Mouse (Mus musculus): ENCODE measurements around the gene Spocd1. TPM values are rescaled to one million over a fixed set of nuclear protein-coding genes. Genes with fewer than 3 reads are reported as not detected.

The Spocd1 gene
- polyA plus RNA-seq, 1 experiment from 2014 or later, result not detected

- Histone ChIP-seq H3K9ac (ENCODE audit: low read length) (no peak overlapping the region), H3K27me3 (ENCODE audit: control insufficient read depth, insufficient read depth, low read length) (no peaks in the 10 kb centered on the region)
- 64% methylated on average over 4 of the region's 4 CpGs for WGBS
Observed at GRCm38 (mm10) chr4:129977256-129977655, 48.2 kb downstream of the Spocd1 start.

DNA sequence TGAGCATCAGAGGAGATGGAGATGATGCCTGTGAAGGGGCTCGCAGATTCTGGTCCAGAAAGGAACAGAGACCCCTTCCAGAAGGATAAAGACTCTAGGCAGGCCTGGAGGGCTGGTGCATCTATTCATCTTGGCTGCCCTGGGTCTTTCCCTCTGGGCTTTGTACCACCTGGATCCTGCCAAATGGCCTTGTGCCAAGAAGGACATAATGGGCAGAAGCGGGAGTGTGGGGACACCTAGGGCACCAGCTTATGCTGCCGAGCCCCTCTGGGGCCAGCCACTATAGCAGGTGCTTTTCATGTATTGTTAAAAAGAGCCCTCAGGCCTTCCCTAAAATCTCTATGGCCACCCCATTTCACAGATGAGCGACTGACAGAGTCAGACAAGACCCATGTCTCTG, 49.2 kb downstream of the Spocd1 start:
- WGBS, result 75% methylated on average over 4 of the region's 4 CpGs

More at GRCm38 (mm10) chr4:129977256-129977655, 48.2 kb downstream of the Spocd1 start:
- DNase-seq (ENCODE audit: low spot score) (no peak), ATAC-seq (ENCODE audit: insufficient read depth, low FRiP score, low TSS enrichment) (no peak)
- Histone ChIP-seq H3K4me1 (ENCODE audit: control insufficient read depth, insufficient read depth, low read length) (0 out of 2 replicates have a peak, but pooled peaks cover 5% of the 10 kb centered on the region), H3K27ac (ENCODE audit: low read depth, low read length) (no peak overlapping the region), H3K4me3 (ENCODE audit: low read depth, low read length) (no peak overlapping the region), H3K9me3 (ENCODE audit: control insufficient read depth, low read length) (no peaks in the 10 kb centered on the region), H3K36me3 (ENCODE audit: control insufficient read depth, insufficient read depth, low read length) (no peaks in the 10 kb centered on the region), H3K4me2 (ENCODE audit: low read depth) (no peak overlapping the region)

DNA sequence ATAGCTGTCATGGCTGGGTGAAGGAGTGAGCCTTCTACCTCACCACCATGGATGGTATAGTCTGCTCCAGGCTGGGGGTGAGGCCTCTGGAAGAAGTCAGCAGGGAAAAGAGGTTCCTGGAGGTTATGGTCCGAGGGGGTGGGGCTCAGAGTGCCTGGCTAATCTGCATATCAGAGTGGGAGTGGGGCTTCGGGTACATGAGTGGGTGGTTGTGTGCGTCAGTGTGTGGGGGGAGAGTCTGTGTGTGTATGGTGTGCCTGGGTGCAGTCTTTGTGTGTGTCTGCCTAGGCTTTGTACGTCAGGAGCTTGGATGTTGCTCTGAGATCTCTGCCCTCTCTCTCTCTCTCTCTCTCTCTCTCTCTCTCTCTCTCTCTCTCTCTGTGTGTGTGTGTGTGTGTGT, 49.9 kb downstream of the Spocd1 start:
- Histone ChIP-seq H3K4me1 (ENCODE audit: control insufficient read depth, insufficient read depth, low read length) (peaks cover 16% of the 10 kb centered on the region; the same call in 1 of the 2 replicates), H3K36me3 (ENCODE audit: control insufficient read depth, insufficient read depth, low read length) (no peaks in the 10 kb centered on the region), H3K9me3 (ENCODE audit: control insufficient read depth, low read length) (no peaks in the 10 kb centered on the region), H3K27ac (ENCODE audit: low read depth, low read length) (no peak overlapping the region), H3K4me2 (ENCODE audit: low read depth) (no peak overlapping the region), H3K4me3 (ENCODE audit: low read depth, low read length) (no peak overlapping the region), H3K9ac (ENCODE audit: low read length) (no peak overlapping the region), H3K27me3 (ENCODE audit: control insufficient read depth, insufficient read depth, low read length) (peaks cover 10% of the 10 kb centered on the region)
- no peak for ATAC-seq (ENCODE audit: insufficient read depth, low FRiP score, low TSS enrichment)
- DNase-seq (ENCODE audit: low spot score), result no peak
- WGBS, result 66% methylated on average over 4 of the region's 4 CpGs

More for the DNA sequence above, 49.2 kb downstream of the Spocd1 start:
- peaks cover 3% of the 10 kb centered on the region for H3K27me3 ChIP-seq (ENCODE audit: control insufficient read depth, insufficient read depth, low read length)
- H3K9ac ChIP-seq (ENCODE audit: low read length), result no peak overlapping the region
- ATAC-seq (ENCODE audit: insufficient read depth, low FRiP score, low TSS enrichment), result no peak
- no peaks in the 10 kb centered on the region for H3K9me3 ChIP-seq (ENCODE audit: control insufficient read depth, low read length)
- no peak overlapping the region for H3K27ac ChIP-seq (ENCODE audit: low read depth, low read length)
- no peaks in the 10 kb centered on the region for H3K36me3 ChIP-seq (ENCODE audit: control insufficient read depth, insufficient read depth, low read length)
- no peak overlapping the region for H3K4me2 ChIP-seq (ENCODE audit: low read depth)
- DNase-seq (ENCODE audit: low spot score), result no peak
- no peak overlapping the region for H3K4me3 ChIP-seq (ENCODE audit: low read depth, low read length)
- H3K4me1 ChIP-seq (ENCODE audit: control insufficient read depth, insufficient read depth, low read length), result peaks cover 9% of the 10 kb centered on the region; the same call in 1 of the 2 replicates

DNA sequence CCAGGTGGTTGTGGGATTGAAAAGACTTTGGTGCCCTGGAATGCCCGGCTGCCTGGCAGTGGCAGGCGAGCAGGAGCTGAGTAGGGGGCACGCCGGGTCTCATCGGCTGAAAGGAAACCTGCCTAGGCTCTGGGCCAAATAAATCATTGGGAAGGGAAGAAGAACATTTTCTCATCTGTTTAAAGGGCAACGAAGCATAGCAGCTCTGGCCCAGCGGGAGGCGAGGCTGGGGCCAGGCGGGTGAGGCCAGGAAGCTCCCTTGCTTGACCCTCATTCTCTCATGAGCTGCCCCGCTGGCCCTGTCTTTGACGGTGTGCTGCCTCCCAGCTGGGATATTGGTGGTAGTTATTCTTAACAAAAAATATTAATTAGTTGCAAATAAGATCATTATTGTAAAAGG, 52.6 kb downstream of the Spocd1 start:
- Histone ChIP-seq H3K4me3 (ENCODE audit: low read depth, low read length) (no peak overlapping the region), H3K4me2 (ENCODE audit: low read depth) (no peak overlapping the region), H3K36me3 (ENCODE audit: control insufficient read depth, insufficient read depth, low read length) (no peaks in the 10 kb centered on the region), H3K27me3 (ENCODE audit: control insufficient read depth, insufficient read depth, low read length) (peaks cover 27% of the 10 kb centered on the region), H3K9me3 (ENCODE audit: control insufficient read depth, low read length) (no peaks in the 10 kb centered on the region), H3K4me1 (ENCODE audit: control insufficient read depth, insufficient read depth, low read length) (peaks cover 25% of the 10 kb centered on the region), H3K27ac (ENCODE audit: low read depth, low read length) (no peak overlapping the region), H3K9ac (ENCODE audit: low read length) (no peak overlapping the region)
- no peak for ATAC-seq (ENCODE audit: insufficient read depth, low FRiP score, low TSS enrichment)
- no peak for DNase-seq (ENCODE audit: low spot score)
- WGBS, result 31% methylated on average over 11 of the region's 11 CpGs

GRCm38 (mm10) chr4:129983046-129983445, 54.0 kb downstream of the Spocd1 start:
- H3K9ac ChIP-seq (ENCODE audit: low read length), result no peak overlapping the region
- ATAC-seq (ENCODE audit: insufficient read depth, low FRiP score, low TSS enrichment) (no peak), DNase-seq (ENCODE audit: low spot score) (no peak)
- 7% methylated on average over 5 of the region's 5 CpGs for WGBS
- peaks cover 30% of the 10 kb centered on the region for H3K4me1 ChIP-seq (ENCODE audit: control insufficient read depth, insufficient read depth, low read length)
- H3K27me3 ChIP-seq (ENCODE audit: control insufficient read depth, insufficient read depth, low read length), result peaks cover 40% of the 10 kb centered on the region
- no peaks in the 10 kb centered on the region for H3K9me3 ChIP-seq (ENCODE audit: control insufficient read depth, low read length)
- H3K36me3 ChIP-seq (ENCODE audit: control insufficient read depth, insufficient read depth, low read length), result no peaks in the 10 kb centered on the region
- H3K4me2 ChIP-seq (ENCODE audit: low read depth), result no peak overlapping the region
- H3K4me3 ChIP-seq (ENCODE audit: low read depth, low read length), result no peak overlapping the region
- H3K27ac ChIP-seq (ENCODE audit: low read depth, low read length), result no peak overlapping the region

DNA sequence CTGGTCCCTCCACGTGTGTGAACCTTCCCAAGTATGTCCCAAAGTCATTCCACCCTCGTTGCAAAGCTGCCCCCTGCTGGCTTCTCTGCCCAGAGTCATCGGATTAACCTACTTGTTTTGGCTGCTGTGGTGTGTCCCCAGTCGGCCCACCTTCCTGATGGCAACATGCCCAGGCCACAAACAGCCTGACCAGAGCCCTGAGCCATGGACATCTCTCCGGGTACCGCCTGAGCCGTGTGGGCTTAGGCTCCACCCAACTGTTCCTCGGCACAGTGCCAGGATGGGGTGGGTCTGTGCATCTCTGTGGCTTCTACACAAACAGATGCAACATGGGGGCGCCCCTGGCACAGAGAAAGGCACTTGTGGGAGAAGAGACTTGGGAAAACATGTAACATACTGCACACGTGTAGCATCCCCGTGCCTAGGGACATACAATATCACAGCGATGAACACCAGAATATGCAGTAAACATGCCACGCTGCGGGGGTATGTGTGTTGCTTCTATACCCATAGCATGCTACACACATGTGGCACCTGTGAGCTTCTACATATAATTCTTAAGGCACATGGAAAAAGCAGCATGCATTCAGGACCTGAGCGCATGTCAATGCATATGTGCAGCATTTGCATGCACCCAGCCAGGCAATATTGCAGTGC, 54.8 kb downstream of the Spocd1 start:
- Histone ChIP-seq H3K4me1 (ENCODE audit: control insufficient read depth, insufficient read depth, low read length) (peaks cover 33% of the 10 kb centered on the region), H3K9ac (ENCODE audit: low read length) (no peak overlapping the region), H3K27ac (ENCODE audit: low read depth, low read length) (no peak overlapping the region), H3K4me3 (ENCODE audit: low read depth, low read length) (peak overlapping the region; percentile 72), H3K4me2 (ENCODE audit: low read depth) (peak overlapping the region; percentile 98), H3K36me3 (ENCODE audit: control insufficient read depth, insufficient read depth, low read length) (no peaks in the 10 kb centered on the region), H3K27me3 (ENCODE audit: control insufficient read depth, insufficient read depth, low read length) (peaks cover 49% of the 10 kb centered on the region), H3K9me3 (ENCODE audit: control insufficient read depth, low read length) (no peaks in the 10 kb centered on the region)
- ATAC-seq (ENCODE audit: insufficient read depth, low FRiP score, low TSS enrichment) (0 out of 2 replicates have a peak, but pooled peaks have one; percentile 5), DNase-seq (ENCODE audit: low spot score) (peak; percentile 69)
- 5% methylated on average over 15 of the region's 15 CpGs for WGBS

DNA sequence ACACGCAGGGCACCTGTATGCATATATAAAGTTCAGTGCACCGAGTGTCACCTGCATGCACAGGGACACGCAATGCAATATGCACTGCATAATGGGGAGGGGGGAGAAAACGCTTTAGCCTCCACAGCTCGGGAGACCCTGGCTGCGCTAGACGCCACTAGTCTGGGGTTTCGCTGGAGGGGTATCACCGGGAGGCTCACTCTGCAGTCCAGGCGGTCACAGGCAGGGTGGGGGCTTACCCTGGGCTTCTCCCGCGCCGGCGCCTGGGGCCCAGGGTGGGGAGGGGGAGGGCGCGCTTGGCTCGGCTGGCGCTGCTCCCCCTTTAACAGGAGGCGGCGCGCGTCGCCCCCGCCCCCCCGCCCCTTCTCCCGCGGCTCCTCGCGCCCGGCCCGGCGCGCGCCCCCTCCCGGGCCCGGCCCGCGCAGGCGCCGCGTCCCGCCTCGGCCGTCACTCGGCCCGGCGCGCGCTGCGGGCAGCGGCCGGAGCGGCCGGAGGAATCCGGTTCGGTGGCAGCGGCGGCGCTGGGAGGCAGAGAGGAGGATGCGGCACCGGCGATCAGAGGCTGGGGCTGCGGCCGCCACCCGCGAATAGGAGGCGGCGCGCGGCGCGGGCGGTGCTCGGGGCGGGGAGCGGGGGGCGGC, 55.5 kb downstream of the Spocd1 start, which contains the start of gene Adgrb2:
Adgrb2 (plus strand) TSS at position 450 of the 641 bp plus-strand sequence.
- ATAC-seq (ENCODE audit: insufficient read depth, low FRiP score, low TSS enrichment), result peak; percentile 27; the same call in 1 of the 2 replicates
- Histone ChIP-seq H3K27me3 (ENCODE audit: control insufficient read depth, insufficient read depth, low read length) (peaks cover 51% of the 10 kb centered on the region), H3K4me1 (ENCODE audit: control insufficient read depth, insufficient read depth, low read length) (peaks cover 33% of the 10 kb centered on the region)

DNA sequence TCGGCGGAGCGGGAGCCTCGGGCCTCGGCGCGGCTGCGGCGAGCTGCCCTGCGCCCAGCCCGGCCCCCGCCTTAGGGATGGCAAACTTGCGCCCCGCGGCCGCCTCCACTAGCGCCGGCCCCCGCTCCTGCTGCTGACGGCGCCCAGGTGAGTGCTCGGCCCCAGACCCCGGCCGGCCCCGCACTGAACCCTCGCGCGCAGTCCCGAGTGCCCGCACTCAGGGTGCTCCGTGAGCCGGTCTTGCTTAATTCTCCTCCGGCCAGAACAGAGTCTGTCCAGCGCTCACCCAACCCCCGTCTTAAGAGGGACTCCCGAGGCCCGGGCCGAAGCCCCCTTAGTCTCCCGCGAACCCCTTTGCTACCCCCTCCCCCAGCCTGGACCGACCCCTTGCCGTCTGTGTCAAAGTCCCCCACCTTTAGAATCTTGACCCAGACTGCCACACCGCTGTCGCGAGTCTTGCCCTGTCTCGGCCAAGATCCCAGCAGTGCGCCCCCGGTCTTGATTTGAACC, 56.2 kb downstream of the Spocd1 start:
- under 1% methylated on average over 38 of the region's 48 CpGs for WGBS
- H3K4me2 ChIP-seq (ENCODE audit: low read depth), result peak overlapping the region; percentile 98
- ATAC-seq (ENCODE audit: insufficient read depth, low FRiP score, low TSS enrichment) (no peak; the same call in 1 of the 2 replicates), DNase-seq (ENCODE audit: low spot score) (peak; percentile 39)
- H3K27me3 ChIP-seq (ENCODE audit: control insufficient read depth, insufficient read depth, low read length), result peaks cover 51% of the 10 kb centered on the region
- peak overlapping the region; percentile 69 for H3K9ac ChIP-seq (ENCODE audit: low read length)
- no peaks in the 10 kb centered on the region for H3K9me3 ChIP-seq (ENCODE audit: control insufficient read depth, low read length)
- H3K4me1 ChIP-seq (ENCODE audit: control insufficient read depth, insufficient read depth, low read length), result peaks cover 33% of the 10 kb centered on the region
- H3K27ac ChIP-seq (ENCODE audit: low read depth, low read length), result 0 out of 2 replicates have a peak overlapping the region, but pooled peaks have one; percentile 23
- H3K4me3 ChIP-seq (ENCODE audit: low read depth, low read length), result peak overlapping the region; percentile 72
- no peaks in the 10 kb centered on the region for H3K36me3 ChIP-seq (ENCODE audit: control insufficient read depth, insufficient read depth, low read length)

More for the DNA sequence above, 55.5 kb downstream of the Spocd1 start, which contains the start of gene Adgrb2:
- H3K4me3 ChIP-seq (ENCODE audit: low read depth, low read length), result peak within 1 kb of the TSS; percentile 72
- peak within 1 kb of the TSS; percentile 98 for H3K4me2 ChIP-seq (ENCODE audit: low read depth)
- no peaks in the 10 kb centered on the region for H3K9me3 ChIP-seq (ENCODE audit: control insufficient read depth, low read length)
- H3K9ac ChIP-seq (ENCODE audit: low read length), result peak within 1 kb of the TSS; percentile 69
- 0% methylated on average over 25 of the region's 77 CpGs for WGBS
- no peaks in the 10 kb centered on the region for H3K36me3 ChIP-seq (ENCODE audit: control insufficient read depth, insufficient read depth, low read length)
- H3K27ac ChIP-seq (ENCODE audit: low read depth, low read length), result 0 out of 2 replicates have a peak within 1 kb of the TSS, but pooled peaks have one; percentile 23
- peak; percentile 58 for DNase-seq (ENCODE audit: low spot score)
